Mouse (Mus musculus): ENCODE results near the gene Rai14.

DNA sequence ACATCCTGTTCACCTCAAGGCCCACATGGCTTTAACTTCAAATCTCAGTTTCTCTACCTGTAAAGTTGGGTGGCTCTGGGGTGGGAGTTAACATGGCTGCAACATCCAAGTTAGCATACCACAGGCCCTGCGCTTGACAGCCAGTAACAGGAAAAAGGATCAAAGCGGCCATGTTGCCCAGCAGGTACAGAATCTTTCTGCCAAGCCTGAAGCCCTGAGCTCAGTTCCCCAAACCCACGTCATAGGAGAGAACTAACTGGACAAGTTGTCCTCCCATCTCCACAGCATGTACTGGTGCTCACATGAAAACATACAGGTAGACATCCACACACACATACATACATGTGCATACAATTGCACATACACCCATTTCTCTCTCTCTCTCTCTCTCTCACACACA lies 2.1 kb downstream of the Rai14 start:
- no peak for TF ChIP-seq CTCF (IDR thresholded peaks at IDR 0.05; ENCODE audit: low read depth)
- TF ChIP-seq EP300 (IDR thresholded peaks at IDR 0.05; ENCODE audit: low read depth): no peak

Data from liver, postnatal 0 days (tissue).